Mouse (Mus musculus): ENCODE measurements at regions not wholly inside any gene's neighbourhood (a gene's known extent, or its start where the extent isn't known, plus 50 kb on each side); places are given as distances from the start of the nearest gene placed in this dataset.

- TF ChIP-seq CTCF (IDR thresholded peaks at IDR 0.05; ENCODE audit: low read depth) = no peak
- TF ChIP-seq EP300 (IDR thresholded peaks at IDR 0.05; ENCODE audit: low read depth) = no peak
Observed at GRCm38 (mm10) chr9:23123452-23123851, 99.4 kb upstream of the Bmper start.
